Mouse (Mus musculus) left cerebral cortex, adult 11 months (tissue): Measurements from ENCODE around the gene Rnf34.

Experiments used
- DNase-seq: peaks from one replicate; pipeline ENCODE4 v3.0.0; 2022; ENCODE audit warnings: low spot score

Rnf34 gene

DNA sequence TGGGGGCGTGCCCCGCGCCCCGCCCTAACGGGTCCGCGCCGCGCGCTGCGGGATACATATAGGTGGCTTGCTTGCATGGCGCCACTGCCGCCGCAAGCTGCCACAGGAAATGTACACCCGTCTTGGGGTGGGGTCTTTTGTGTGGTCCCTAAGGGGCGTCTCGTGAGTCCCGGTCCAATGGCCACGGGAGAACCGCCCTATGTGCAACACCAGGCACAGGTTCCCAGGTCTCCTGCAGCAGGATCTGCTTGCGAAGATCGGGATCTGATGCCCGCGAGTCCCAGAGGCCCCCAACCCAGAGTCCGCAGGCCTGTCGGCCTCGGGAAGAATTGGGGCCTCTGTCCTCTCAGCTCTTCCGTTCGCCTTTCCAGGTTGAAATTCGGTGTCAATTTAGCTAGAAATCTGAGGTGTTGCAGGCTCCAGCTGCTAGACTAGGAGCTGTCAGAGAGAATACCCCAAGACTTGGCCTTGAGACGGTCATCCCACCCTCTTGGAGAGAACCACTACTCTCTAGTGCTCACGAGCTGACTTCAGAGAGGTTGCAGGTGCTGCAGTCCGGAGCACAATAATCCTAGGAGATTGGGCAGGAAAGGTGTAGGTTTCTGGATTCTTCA is 50.8 kb downstream of the Rnf34 start:
- no peak for DNase-seq

DNA sequence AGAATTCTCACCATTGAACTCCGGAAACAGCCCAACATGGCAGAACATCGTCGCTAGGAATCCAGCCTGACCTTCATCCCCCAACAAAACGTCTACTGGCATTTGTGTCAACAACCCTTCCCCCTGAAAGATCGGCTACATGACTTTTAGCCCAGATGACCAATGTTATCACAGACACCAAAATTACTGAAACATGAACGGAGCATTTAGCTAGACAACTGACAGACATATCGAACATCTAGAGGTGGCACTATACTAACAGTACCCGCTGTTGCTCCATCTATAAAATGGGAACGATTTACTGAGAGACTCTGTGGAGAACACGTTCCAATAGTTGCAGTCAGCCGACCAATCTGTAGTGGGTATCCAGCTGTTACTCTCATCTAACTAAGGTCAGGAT is 51.3 kb downstream of the Rnf34 start:
- DNase-seq = no peak

GRCm38 (mm10) chr5:122901666-122902065 is 51.8 kb downstream of the Rnf34 start:
- DNase-seq = no peak

- no peak for DNase-seq
Measured at GRCm38 (mm10) chr5:122902228-122902627, 52.4 kb downstream of the Rnf34 start.

- no peak for DNase-seq
Measured at GRCm38 (mm10) chr5:122903165-122903564, 53.3 kb downstream of the Rnf34 start.

GRCm38 (mm10) chr5:122907182-122907581 is 57.3 kb downstream of the Rnf34 start:
- DNase-seq = no peak

DNA sequence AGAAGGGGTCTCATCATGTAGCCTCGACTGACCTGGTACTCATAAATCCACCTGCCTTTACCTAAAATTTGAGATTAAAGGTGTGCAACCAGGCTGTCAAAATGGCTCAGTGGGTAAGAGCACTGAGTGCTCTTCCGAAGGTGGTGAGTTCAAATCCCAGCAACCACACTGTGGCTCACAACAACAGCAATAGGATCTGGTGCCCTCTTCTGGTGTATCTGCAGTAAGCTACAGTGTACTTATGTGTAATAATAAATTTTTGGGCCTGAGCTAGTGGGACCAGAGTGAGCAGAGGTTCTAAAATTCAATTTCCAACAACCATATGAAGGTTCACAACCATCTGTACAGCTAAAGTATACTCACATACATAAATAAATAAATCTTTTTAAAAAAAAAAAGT is 58.2 kb downstream of the Rnf34 start:
- DNase-seq = no peak

DNA sequence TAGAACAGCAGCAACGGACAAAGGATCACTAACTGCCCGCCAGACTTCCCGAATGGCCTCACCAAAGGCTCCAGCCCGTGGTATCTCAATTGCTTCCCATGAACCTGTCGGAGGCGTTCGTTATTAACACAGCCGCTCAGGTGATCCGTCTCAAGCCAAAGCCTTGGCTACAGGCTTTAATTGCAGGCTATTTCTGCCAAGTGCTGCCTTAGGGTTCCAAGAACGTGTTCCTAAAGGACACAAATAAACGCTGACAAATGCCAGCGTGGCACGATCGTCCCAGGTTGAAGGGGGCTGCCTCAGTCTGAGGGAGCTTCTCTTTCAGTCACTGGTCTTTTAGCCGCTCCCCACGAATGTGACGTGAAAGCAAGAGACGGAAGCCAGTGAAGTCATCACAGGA is 59.6 kb downstream of the Rnf34 start:
- no peak for DNase-seq

DNA sequence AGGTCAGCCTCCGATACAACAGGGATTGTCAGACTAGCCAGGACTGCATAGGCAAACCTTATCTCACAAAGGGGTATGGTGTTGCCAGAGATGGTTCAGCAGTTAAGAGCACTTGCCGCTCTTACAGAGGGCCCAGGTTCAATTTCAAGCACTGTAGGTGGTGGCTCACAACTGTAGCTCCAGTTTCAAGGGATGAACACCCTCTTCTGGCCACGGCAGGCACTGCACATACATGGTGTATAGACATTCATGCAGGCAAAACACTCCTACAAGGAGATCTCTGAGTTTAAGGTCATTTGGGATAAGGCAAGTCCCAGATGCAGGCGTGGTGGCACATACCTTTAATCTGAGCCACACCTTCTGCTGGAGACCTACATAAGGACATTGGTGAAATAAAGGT is 63.0 kb downstream of the Rnf34 start:
- DNase-seq = no peak

DNA sequence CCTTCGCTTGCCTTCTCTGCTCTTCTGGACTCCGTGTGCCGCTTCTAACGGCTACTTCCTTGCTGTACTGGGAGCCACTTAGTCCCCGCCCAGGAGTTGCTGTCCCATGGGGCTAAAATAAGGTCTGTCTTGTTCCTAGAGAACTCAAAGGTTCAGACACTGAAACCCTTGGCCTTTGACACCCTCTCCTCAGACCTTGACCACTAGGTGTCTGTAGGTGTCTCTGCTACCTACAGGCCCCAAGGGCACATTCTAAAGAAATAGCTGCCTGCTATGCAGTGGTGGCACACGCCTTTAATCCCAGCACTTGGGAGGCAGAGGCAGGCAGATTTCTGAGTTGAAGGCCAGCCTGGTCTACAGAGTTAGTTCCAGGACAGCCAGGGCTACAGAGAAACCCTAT is 66.3 kb downstream of the Rnf34 start:
- DNase-seq = no peak

GRCm38 (mm10) chr5:122917982-122918711 is 68.3 kb downstream of the Rnf34 start:
- DNase-seq = no peak

GRCm38 (mm10) chr5:122920557-122920956 is 70.7 kb downstream of the Rnf34 start:
- DNase-seq = no peak
